Mouse (Mus musculus) brain, adult 2 months (tissue): ENCODE results near the gene Vmn2r22.
"Not testable (repeated sequence)": the region's sequence is repeated elsewhere in the genome, so short reads cannot be mapped to it uniquely, and the experiment has no call there.

ENCODE experiments used
- DNase-seq: peaks from one replicate; pipeline ENCODE4 v3.0.0; 2011; ENCODE audit warnings: low read depth, low spot score

Vmn2r22 gene

GRCm38 (mm10) chr6:123650625-123651024 is at the start of gene Vmn2r22:
Gene Vmn2r22, minus strand, starts transcription at chr6:123650725.
- DNase-seq: not testable (repeated sequence)

- no peak for DNase-seq
These were observed 46.7 kb upstream of the Vmn2r22 start for GRCm38 (mm10) chr6:123697213-123697612.

GRCm38 (mm10) chr6:123696639-123697038 is 46.1 kb upstream of the Vmn2r22 start:
- not testable (repeated sequence) for DNase-seq

- peak; percentile 3 for DNase-seq
These were observed 6.5 kb upstream of the Vmn2r22 start for GRCm38 (mm10) chr6:123657040-123657439.

- not testable (repeated sequence) for DNase-seq
These were observed 11.1 kb downstream of the Vmn2r22 start for GRCm38 (mm10) chr6:123639394-123639793.

GRCm38 (mm10) chr6:123623784-123624183 is 26.7 kb downstream of the Vmn2r22 start:
- not testable (repeated sequence) for DNase-seq

GRCm38 (mm10) chr6:123588368-123588767 is 62.2 kb downstream of the Vmn2r22 start:
- not testable (repeated sequence) for DNase-seq

- not testable (repeated sequence) for DNase-seq
These were observed 62.7 kb downstream of the Vmn2r22 start for GRCm38 (mm10) chr6:123587796-123588328.

GRCm38 (mm10) chr6:123583988-123584387 is 66.5 kb downstream of the Vmn2r22 start:
- DNase-seq: not testable (repeated sequence)

- DNase-seq: not testable (repeated sequence)
These were observed 75.8 kb downstream of the Vmn2r22 start for GRCm38 (mm10) chr6:123574698-123575097.
